Mouse (Mus musculus) hindbrain, embryonic 11.5 days (tissue): ENCODE measurements around the gene Frmpd2. TPM values are rescaled to one million over a fixed set of nuclear protein-coding genes. Genes with fewer than 3 reads are reported as not detected.
A peak's percentile ranks its signal among the peaks of the same experiment; 100 is the strongest.

Experiments
- ATAC-seq: fragments of 200-750 bp; cut with Nextera tagmentation; 2 replicates; pipeline ENCODE4 v1.8.0; 2017; ENCODE audit warnings: mild to moderate bottlenecking, moderate TSS enrichment, moderate library complexity; ENCODE audit not compliant: low FRiP score
- DNase-seq: peaks from one replicate; pipeline ENCODE4 v3.0.0-alpha.2; 2015; ENCODE audit warnings: low spot score
- H3K27ac ChIP-seq: fragments of 300-500 bp; sonication (generic); 2 replicates; pipeline ENCODE4 v1.5.1; 2014; ENCODE audit warnings: mild to moderate bottlenecking, low read depth, low read length
- H3K27me3 ChIP-seq: fragments of 300-500 bp; sonication (generic); 2 replicates; pipeline ENCODE4 v1.6.1; 2014; ENCODE audit warnings: mild to moderate bottlenecking, low read length, moderate library complexity, mixed read lengths; ENCODE audit not compliant: control insufficient read depth, insufficient read depth
- H3K36me3 ChIP-seq: fragments of 300-500 bp; sonication (generic); 2 replicates; pipeline ENCODE4 v1.6.1; 2014; ENCODE audit warnings: mild to moderate bottlenecking, low read length, moderate library complexity, mixed read lengths; ENCODE audit not compliant: control insufficient read depth, insufficient read depth
- H3K4me1 ChIP-seq: fragments of 300-500 bp; sonication (generic); replicated peaks from 2 replicates; pipeline ENCODE4 v1.6.1; 2014; ENCODE audit warnings: low read length, mixed read lengths; ENCODE audit not compliant: control insufficient read depth, insufficient read depth
- H3K4me2 ChIP-seq: fragments of 300-500 bp; sonication (generic); replicated peaks from 2 replicates; pipeline ENCODE4 v1.6.1; 2014; ENCODE audit warnings: mild to moderate bottlenecking, low read depth, low read length
- H3K4me3 ChIP-seq: fragments of 300-500 bp; sonication (generic); 2 replicates; pipeline ENCODE4 v1.5.1; 2014; ENCODE audit warnings: low read depth, low read length
- H3K9ac ChIP-seq: fragments of 300-500 bp; sonication (generic); 2 replicates; pipeline ENCODE4 v1.6.1; 2014; ENCODE audit warnings: low read depth, low read length
- H3K9me3 ChIP-seq: fragments of 300-500 bp; sonication (generic); 2 replicates; pipeline ENCODE4 v1.6.1; 2016; ENCODE audit warnings: low read length; ENCODE audit not compliant: control insufficient read depth
- WGBS: fragments of 180-500 bp; shearing (Covaris S2); extraction: QIAGEN DNeasy Blood & Tissue Kit; methylation state at CpG from one replicate; pipeline ENCODE4 v1.1.7; 2014; 5-methylcytosine and 5-hydroxymethylcytosine counted together
- polyA plus RNA-seq: library from polyadenylated mRNA; unstranded; fragments of >200 nt; fragmentation: Nextera tagmentation; extraction: Ambion mirVana; gene quantifications from 2 replicates; pipeline ENCODE4 v1.2.1, GENCODE M21; 2014

Gene Frmpd2
- polyA plus RNA-seq, 1 experiment from 2014 or later, result 0.12 TPM

GRCm38 (mm10) chr14:33449296-33449840, 22.1 kb upstream of the Frmpd2 start:
- Histone ChIP-seq H3K27me3 (0 out of 2 replicates have a peak, but pooled peaks cover 2% of the 10 kb centered on the region), H3K9me3 (no peaks in the 10 kb centered on the region), H3K27ac (no peak overlapping the region), H3K9ac (no peak overlapping the region), H3K4me3 (no peak overlapping the region), H3K36me3 (no peaks in the 10 kb centered on the region), H3K4me2 (no peak overlapping the region), H3K4me1 (no peaks in the 10 kb centered on the region)
- no peak for DNase-seq
- ATAC-seq, result no peak
- WGBS, result 82% methylated on average over 2 of the region's 2 CpGs

GRCm38 (mm10) chr14:33450331-33450730, 21.2 kb upstream of the Frmpd2 start:
- no peaks in the 10 kb centered on the region for H3K9me3 ChIP-seq
- H3K4me3 ChIP-seq, result no peak overlapping the region
- H3K27ac ChIP-seq, result no peak overlapping the region
- ATAC-seq (no peak), DNase-seq (no peak)
- no peaks in the 10 kb centered on the region for H3K4me1 ChIP-seq
- H3K36me3 ChIP-seq, result no peaks in the 10 kb centered on the region
- H3K9ac ChIP-seq, result no peak overlapping the region
- no peak overlapping the region for H3K4me2 ChIP-seq
- H3K27me3 ChIP-seq, result 0 out of 2 replicates have a peak, but pooled peaks cover 2% of the 10 kb centered on the region

- H3K27ac ChIP-seq, result no peak overlapping the region
- ATAC-seq (no peak), DNase-seq (no peak)
- H3K36me3 ChIP-seq, result no peaks in the 10 kb centered on the region
- H3K9me3 ChIP-seq, result no peaks in the 10 kb centered on the region
- H3K27me3 ChIP-seq, result no peaks in the 10 kb centered on the region
- H3K4me3 ChIP-seq, result no peak overlapping the region
- no peak overlapping the region for H3K9ac ChIP-seq
- WGBS, result 70% methylated on average over 3 of the region's 3 CpGs
- H3K4me1 ChIP-seq, result no peaks in the 10 kb centered on the region
- H3K4me2 ChIP-seq, result no peak overlapping the region
Measured at GRCm38 (mm10) chr14:33463658-33464057, 7.8 kb upstream of the Frmpd2 start.

- Histone ChIP-seq H3K4me3 (no peak overlapping the region), H3K27ac (no peak overlapping the region), H3K4me1 (no peaks in the 10 kb centered on the region), H3K36me3 (no peaks in the 10 kb centered on the region), H3K9me3 (no peaks in the 10 kb centered on the region), H3K9ac (no peak overlapping the region), H3K27me3 (no peaks in the 10 kb centered on the region), H3K4me2 (no peak overlapping the region)
- 68% methylated on average over 6 of the region's 6 CpGs for WGBS
- no peak for ATAC-seq
- peak; percentile 32 for DNase-seq
Measured at GRCm38 (mm10) chr14:33467766-33468165, 3.7 kb upstream of the Frmpd2 start.

GRCm38 (mm10) chr14:33474461-33474860, 3.0 kb downstream of the Frmpd2 start:
- no peak overlapping the region for H3K27ac ChIP-seq
- no peaks in the 10 kb centered on the region for H3K4me1 ChIP-seq
- no peak overlapping the region for H3K4me2 ChIP-seq
- DNase-seq (no peak), ATAC-seq (no peak)
- WGBS, result 57% methylated on average over 2 of the region's 2 CpGs
- no peaks in the 10 kb centered on the region for H3K27me3 ChIP-seq
- no peak overlapping the region for H3K9ac ChIP-seq
- no peaks in the 10 kb centered on the region for H3K36me3 ChIP-seq
- no peaks in the 10 kb centered on the region for H3K9me3 ChIP-seq
- H3K4me3 ChIP-seq, result no peak overlapping the region

- no peaks in the 10 kb centered on the region for H3K36me3 ChIP-seq
- no peaks in the 10 kb centered on the region for H3K4me1 ChIP-seq
- ATAC-seq, result no peak
Measured at GRCm38 (mm10) chr14:33476094-33476760, 4.7 kb downstream of the Frmpd2 start.

GRCm38 (mm10) chr14:33481991-33482390, 10.5 kb downstream of the Frmpd2 start:
- ATAC-seq, result no peak
- 59% methylated on average over 3 of the region's 3 CpGs for WGBS
- H3K27ac ChIP-seq, result no peak overlapping the region
- H3K9me3 ChIP-seq, result no peaks in the 10 kb centered on the region
- no peak for DNase-seq
- no peaks in the 10 kb centered on the region for H3K4me1 ChIP-seq
- no peaks in the 10 kb centered on the region for H3K36me3 ChIP-seq
- H3K27me3 ChIP-seq, result no peaks in the 10 kb centered on the region
- H3K4me3 ChIP-seq, result no peak overlapping the region
- no peak overlapping the region for H3K4me2 ChIP-seq
- no peak overlapping the region for H3K9ac ChIP-seq

More at GRCm38 (mm10) chr14:33476094-33476760, 4.7 kb downstream of the Frmpd2 start:
- Histone ChIP-seq H3K9me3 (no peaks in the 10 kb centered on the region), H3K27me3 (no peaks in the 10 kb centered on the region), H3K9ac (no peak overlapping the region), H3K27ac (no peak overlapping the region), H3K4me3 (no peak overlapping the region), H3K4me2 (no peak overlapping the region)
- 15% methylated on average over 3 of the region's 3 CpGs for WGBS
- no peak for DNase-seq

- 79% methylated on average over 15 of the region's 15 CpGs for WGBS
- no peaks in the 10 kb centered on the region for H3K27me3 ChIP-seq
- H3K4me3 ChIP-seq, result no peak overlapping the region
- H3K4me1 ChIP-seq, result no peaks in the 10 kb centered on the region
- ATAC-seq, result no peak
- no peak overlapping the region for H3K4me2 ChIP-seq
- H3K36me3 ChIP-seq, result no peaks in the 10 kb centered on the region
- no peak overlapping the region for H3K9ac ChIP-seq
- no peaks in the 10 kb centered on the region for H3K9me3 ChIP-seq
- no peak for DNase-seq
- no peak overlapping the region for H3K27ac ChIP-seq
Measured at GRCm38 (mm10) chr14:33487805-33488550, 16.5 kb downstream of the Frmpd2 start.

GRCm38 (mm10) chr14:33495226-33495625, 23.7 kb downstream of the Frmpd2 start:
- H3K4me1 ChIP-seq, result no peaks in the 10 kb centered on the region
- no peaks in the 10 kb centered on the region for H3K27me3 ChIP-seq
- 65% methylated on average over 4 of the region's 4 CpGs for whole genome bisulfite sequencing
- H3K9me3 ChIP-seq, result no peaks in the 10 kb centered on the region
- H3K27ac ChIP-seq, result no peak overlapping the region
- no peak overlapping the region for H3K9ac ChIP-seq
- H3K4me2 ChIP-seq, result no peak overlapping the region
- H3K36me3 ChIP-seq, result no peaks in the 10 kb centered on the region
- H3K4me3 ChIP-seq, result no peak overlapping the region
- DNase-seq (no peak), ATAC-seq (no peak)
